Mouse (Mus musculus) retina, postnatal 1 day (tissue): ENCODE results near the gene Il1rapl1.

Experiments
- DNase-seq: peaks from one replicate; pipeline ENCODE4 v3.0.0-alpha.2; 2012

Gene Il1rapl1

DNA sequence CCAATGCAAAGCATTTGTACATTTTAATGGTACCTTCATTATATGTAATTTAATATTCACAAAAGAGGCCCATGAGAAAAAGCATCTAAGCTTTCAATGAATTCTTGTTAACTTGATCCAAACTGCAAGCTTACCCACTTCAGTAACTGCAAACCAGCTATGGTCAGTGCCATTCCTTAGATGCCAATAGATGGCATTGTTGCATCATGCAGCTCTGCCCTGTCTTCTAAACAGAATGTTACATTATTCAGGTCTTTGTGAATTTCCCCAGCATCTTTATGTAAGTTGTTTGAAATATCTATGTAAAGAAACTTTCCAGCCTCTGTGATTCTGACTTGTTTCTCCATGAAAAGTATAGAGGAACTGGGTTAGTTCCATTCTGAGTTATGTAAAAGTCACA, 514.5 kb downstream of the Il1rapl1 start:
- peak; percentile 16 for DNase-seq

- no peak for DNase-seq
These were observed 607.4 kb downstream of the Il1rapl1 start for GRCm38 (mm10) chrX:87507997-87508396.

DNA sequence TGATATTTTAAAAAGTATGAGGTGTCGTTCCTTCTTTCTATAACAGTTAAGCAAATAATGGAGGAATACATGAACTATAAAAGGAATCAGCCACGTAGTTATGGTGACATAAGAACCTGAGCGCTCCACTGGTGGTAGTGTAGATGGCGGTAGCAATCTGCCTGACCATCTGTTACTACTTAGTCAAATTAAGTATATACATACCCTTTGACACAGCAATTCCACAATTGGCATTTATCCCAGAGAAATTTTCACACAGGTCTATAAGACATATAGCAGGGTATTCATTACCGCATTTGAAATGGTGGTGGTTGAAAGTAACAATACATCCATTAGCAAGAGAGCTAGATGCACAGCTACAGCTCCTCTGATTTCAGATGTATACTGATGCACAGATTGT, 612.8 kb downstream of the Il1rapl1 start:
- DNase-seq, result no peak

DNA sequence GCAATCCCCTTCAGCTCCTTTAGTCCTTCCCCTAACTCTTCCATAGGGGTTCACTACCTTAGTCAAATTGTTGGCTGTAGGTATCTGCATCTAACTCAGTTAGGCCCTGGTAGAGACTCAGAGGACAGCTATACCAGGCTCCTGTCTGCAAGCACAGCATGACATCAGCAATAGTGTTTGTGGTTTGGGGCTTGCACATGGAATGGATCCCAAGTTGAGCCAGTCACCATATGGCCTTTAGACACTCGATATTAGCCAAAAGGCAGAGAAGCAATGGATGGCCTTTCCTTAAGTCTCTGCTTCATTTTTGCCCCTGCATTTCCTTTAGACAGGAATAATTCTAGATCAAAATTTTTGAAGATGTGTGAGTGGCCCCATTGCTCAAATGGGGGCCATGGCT, 632.0 kb downstream of the Il1rapl1 start:
- no peak for DNase-seq

- DNase-seq, result peak; percentile 19
These were observed 877.3 kb downstream of the Il1rapl1 start for GRCm38 (mm10) chrX:87238191-87238590.

GRCm38 (mm10) chrX:87225280-87225679, 890.2 kb downstream of the Il1rapl1 start:
- no peak for DNase-seq

DNA sequence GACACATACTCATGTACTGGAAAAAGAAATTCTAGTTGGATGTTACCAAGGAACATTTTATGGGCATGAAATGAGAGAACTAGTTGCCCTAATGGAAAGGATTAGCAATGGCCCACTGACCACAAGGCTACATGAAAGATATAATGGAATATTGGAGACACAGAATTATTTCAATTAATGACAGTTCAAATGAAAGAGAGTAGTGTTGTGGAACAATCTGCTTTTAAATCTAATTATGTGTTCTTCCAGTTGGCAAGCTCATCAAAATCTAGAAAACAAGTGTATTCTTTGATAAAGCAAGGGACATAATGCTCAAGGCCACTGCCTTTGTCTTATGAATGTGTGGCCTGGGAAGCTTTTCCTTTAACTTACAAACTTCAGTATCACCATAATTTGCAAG, 1113.1 kb downstream of the Il1rapl1 start:
- DNase-seq, result peak; percentile 52

DNA sequence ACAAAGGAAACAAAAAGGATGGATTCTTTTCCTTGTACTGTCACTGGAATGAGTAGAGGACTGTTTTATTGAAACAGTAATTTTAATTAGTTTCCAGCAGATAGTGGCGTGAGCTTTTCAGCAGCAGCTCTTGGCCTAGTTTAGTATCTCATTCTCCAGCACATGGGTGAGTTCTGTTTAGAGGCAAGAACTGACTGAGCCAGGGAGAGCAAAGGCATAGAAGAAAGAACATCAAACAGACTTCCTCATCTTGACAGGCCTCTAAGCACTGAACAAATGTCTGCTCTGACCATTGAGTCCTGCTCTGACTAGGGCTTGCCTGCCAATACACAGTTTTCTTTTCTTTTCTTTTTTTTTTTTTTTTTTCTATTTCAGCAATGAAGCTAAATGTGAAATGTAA, 1160.3 kb downstream of the Il1rapl1 start:
- peak; percentile 1 for DNase-seq

DNA sequence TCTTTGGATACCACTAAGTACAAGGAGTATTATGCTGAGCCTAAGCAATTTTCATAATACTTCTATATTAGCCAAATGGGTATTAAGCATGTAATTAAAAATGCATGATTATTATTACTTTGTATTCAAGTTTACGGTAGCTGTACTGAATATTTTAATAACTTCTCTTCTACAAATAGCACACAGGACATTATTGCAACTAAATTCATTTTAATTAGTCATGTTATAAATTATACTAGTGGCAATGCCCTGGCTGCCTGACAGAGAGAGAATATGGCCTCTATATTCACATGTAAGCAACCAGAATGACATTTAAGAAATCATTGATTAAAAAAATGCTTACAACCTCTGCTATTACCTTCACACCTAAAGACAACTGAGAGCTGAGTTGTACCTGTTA, 1160.8 kb downstream of the Il1rapl1 start:
- DNase-seq, result no peak

- no peak for DNase-seq
These were observed 1164.5 kb downstream of the Il1rapl1 start for GRCm38 (mm10) chrX:86950940-86951339.

- DNase-seq, result no peak
These were observed 1166.3 kb downstream of the Il1rapl1 start for GRCm38 (mm10) chrX:86949112-86949511.

GRCm38 (mm10) chrX:86854835-86855234, 1260.6 kb downstream of the Il1rapl1 start:
- DNase-seq, result no peak

- no peak for DNase-seq
These were observed 1307.2 kb downstream of the Il1rapl1 start for GRCm38 (mm10) chrX:86808218-86808617.

DNA sequence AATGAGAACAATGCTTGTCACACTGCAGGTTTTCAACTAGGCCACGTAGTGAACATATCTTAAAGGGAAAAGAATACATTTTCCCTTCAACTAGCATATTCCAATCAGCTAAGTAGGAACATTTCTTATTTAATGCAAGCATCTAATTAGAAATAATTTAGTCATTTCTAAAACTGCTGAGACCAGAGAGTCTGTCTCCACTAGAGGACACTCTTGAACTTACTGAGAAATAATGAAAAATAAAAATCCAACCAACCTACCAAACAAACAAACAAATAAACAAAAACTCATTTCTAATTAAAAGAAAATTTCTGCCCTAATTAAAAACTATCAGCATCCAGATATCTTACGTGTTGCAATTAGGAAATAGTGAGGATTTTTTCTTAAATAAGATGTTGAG, 1312.7 kb downstream of the Il1rapl1 start:
- no peak for DNase-seq

DNA sequence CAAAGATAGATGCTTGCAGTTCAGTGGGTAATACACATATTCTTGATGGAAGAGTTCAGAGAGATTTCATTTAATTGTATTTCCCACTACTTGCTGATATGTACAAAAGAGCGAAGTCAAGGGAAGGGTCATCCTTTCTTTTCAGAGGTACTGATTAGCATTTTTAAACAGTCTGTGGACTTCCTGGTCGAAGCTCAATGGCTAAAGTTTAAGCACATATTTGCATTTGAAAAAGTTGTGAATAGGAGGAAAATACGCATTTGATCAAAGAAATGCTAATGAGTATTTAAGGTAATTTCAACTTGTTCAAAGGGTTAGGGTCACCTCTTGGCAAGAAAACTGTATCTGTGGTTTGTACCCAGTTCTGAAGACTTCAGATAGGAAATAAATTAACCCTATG, 1386.6 kb downstream of the Il1rapl1 start:
- no peak for DNase-seq
